Comparison of ENCODE assay signal across 11 mouse cellular contexts in the genomic region with DNA sequence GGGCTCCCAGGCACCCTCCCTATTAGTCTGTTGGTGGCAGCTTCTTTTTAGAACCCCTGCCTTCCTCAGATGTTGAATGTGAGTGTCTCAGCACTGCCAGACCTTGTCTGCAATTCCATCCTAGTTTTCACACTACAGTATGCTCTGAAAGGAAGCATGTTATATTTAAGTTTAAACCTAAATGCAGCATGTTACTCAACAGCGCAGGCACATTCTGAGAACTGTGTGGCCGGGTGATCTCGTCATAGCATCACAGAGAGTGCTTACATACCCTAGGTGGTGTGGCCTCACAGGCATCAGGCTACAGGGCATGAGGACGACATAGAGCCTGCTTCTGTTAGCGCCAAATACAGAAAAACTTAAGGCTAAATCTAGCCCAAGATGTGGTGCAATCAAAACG.
"Had no signal": no experiment of that assay in that cellular context is flagged by ENCODE, and none has a peak within 500 bp of the region (broad histone marks: within the 10 kb centered on the region; RNA-seq: fewer than 3 reads in every experiment).

No protein-coding gene starts in this region.

- ATAC-seq: intestine, embryonic 16.5 days; liver, postnatal 0 days had no signal

- H3K9me3 ChIP-seq: limb, embryonic 10.5 days; liver, embryonic 13.5 days; neural tube, embryonic 12.5 days; stomach, embryonic 15.5 days had no signal

- H3K27ac ChIP-seq: limb, embryonic 10.5 days; liver, embryonic 13.5 days; neural tube, embryonic 12.5 days; stomach, embryonic 15.5 days had no signal

- H3K27me3 ChIP-seq: liver, embryonic 13.5 days; neural tube, embryonic 12.5 days; stomach, embryonic 15.5 days had no signal

- H3K36me3 ChIP-seq: limb, embryonic 10.5 days; liver, embryonic 13.5 days; neural tube, embryonic 12.5 days; stomach, embryonic 15.5 days had no signal

- DNase-seq: kidney, adult 2 months; kidney, postnatal 25 days; layer of hippocampus, adult 9-11 months; liver, embryonic 13.5 days; liver, postnatal 0 days; right cerebral cortex, postnatal 14 days; thymus, postnatal 36 days had no signal

- H3K9ac ChIP-seq: liver, embryonic 13.5 days; liver, postnatal 0 days; neural tube, embryonic 12.5 days; stomach, embryonic 15.5 days had no signal

- H3K4me2 ChIP-seq: liver, embryonic 13.5 days; neural tube, embryonic 12.5 days; stomach, embryonic 15.5 days had no signal

- H3K4me1 ChIP-seq: stomach, embryonic 15.5 days had no signal

- H3K4me3 ChIP-seq: limb, embryonic 10.5 days; liver, embryonic 13.5 days; neural tube, embryonic 12.5 days; stomach, embryonic 15.5 days had no signal
